Mouse (Mus musculus) liver, postnatal 0 days (tissue): ENCODE measurements around the gene Homer1.

ENCODE experiments used
- CTCF ChIP-seq: sonication (generic); IDR thresholded peaks from 2 replicates; pipeline ENCODE4 v1.5.1; 2016; ENCODE audit warnings: antibody characterized with exemption, low read depth
- EP300 ChIP-seq: IDR thresholded peaks from 2 replicates; pipeline ENCODE4 v1.6.1; 2016; ENCODE audit warnings: antibody characterized with exemption, low read depth, mild to moderate bottlenecking

- TF ChIP-seq EP300 (no peak), CTCF (no peak)
Observed at GRCm38 (mm10) chr13:93267151-93267550, 32.3 kb upstream of the Homer1 start.
